ENCODE assay signal across 9 mouse cellular contexts in the genomic region with DNA sequence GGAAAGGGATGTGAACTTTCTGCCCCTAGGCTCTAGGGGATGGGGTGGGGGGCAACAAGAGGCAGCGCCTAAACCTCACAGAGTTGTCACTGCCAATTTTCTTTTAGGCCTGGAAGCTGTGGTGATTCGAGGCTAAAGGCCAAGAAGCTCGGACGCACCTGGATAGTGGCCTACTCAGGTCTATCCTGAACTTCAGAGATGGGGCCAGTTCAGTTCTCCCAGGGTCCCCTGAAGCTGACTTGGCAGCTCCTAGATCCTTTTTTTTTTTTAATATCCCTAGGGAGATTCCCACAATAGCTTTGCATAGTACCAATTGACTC. TPM values are rescaled to one million over a fixed set of nuclear protein-coding genes. Genes with fewer than 3 reads are reported as not detected.
DNase-seq lines count a peak whose midpoint lies in the region; ATAC-seq and TF ChIP-seq lines count a peak whose summit lies in the region.
"Had no signal": no experiment of that assay in that cellular context is flagged by ENCODE, and none has a peak within 500 bp of the region (broad histone marks: within the 10 kb centered on the region; RNA-seq: fewer than 3 reads in every experiment).

No protein-coding gene starts in this region.

- H3K4me2 ChIP-seq in lung, postnatal 0 days (replicated peaks; ENCODE audit: low read depth, low read length), result peak overlapping the region; percentile 93
- H3K4me2 ChIP-seq in forebrain, embryonic 12.5 days, result peak overlapping the region; percentile 96
- peak overlapping the region; percentile 93 for H3K4me2 ChIP-seq in limb, embryonic 12.5 days

- no peak for TF ChIP-seq EP300 in lung, postnatal 0 days (IDR thresholded peaks at IDR 0.05)

- ATAC-seq in lung, postnatal 0 days, result no peak
- ATAC-seq in forebrain, embryonic 12.5 days (ENCODE audit: low FRiP score), result no peak
- peak; percentile 57 for ATAC-seq in limb, embryonic 12.5 days (ENCODE audit: insufficient number of reproducible peaks, insufficient read depth, low FRiP score, low TSS enrichment, low read depth)

- no peak overlapping the region for H3K9ac ChIP-seq in lung, postnatal 0 days (replicated peaks; ENCODE audit: low read depth)
- H3K9ac ChIP-seq in forebrain, embryonic 12.5 days, result peak overlapping the region; percentile 78
- peak overlapping the region; percentile 71 for H3K9ac ChIP-seq in limb, embryonic 12.5 days (replicated peaks)

- TF ChIP-seq POLR2A in olfactory bulb, adult 2 months (IDR thresholded peaks at IDR 0.05; ENCODE audit: insufficient read depth, low read depth, low read length), result no peak

- WGBS in lung, postnatal 0 days, result 48% methylated on average over 4 of the region's 4 CpGs
- WGBS in forebrain, embryonic 12.5 days, result 13% methylated on average over 4 of the region's 4 CpGs
- WGBS in limb, embryonic 12.5 days, result 23% methylated on average over 4 of the region's 4 CpGs
- WGBS in olfactory bulb, adult 2 months, result 80% methylated on average over 4 of the region's 4 CpGs

- no peaks in the 10 kb centered on the region for H3K36me3 ChIP-seq in lung, postnatal 0 days (ENCODE audit: insufficient read depth, low read length)
- H3K36me3 ChIP-seq in forebrain, embryonic 12.5 days (replicated peaks), result no peaks in the 10 kb centered on the region
- no peaks in the 10 kb centered on the region for H3K36me3 ChIP-seq in limb, embryonic 12.5 days

- no peak overlapping the region for H3K27ac ChIP-seq in lung, postnatal 0 days (ENCODE audit: low read length)
- peak overlapping the region; percentile 83 for H3K27ac ChIP-seq in forebrain, embryonic 12.5 days
- peak overlapping the region; percentile 78 for H3K27ac ChIP-seq in limb, embryonic 12.5 days
- H3K27ac ChIP-seq in olfactory bulb, adult 2 months (ENCODE audit: insufficient read depth, low read depth, low read length), result no peak overlapping the region

- peaks cover 12% of the 10 kb centered on the region for H3K4me1 ChIP-seq in lung, postnatal 0 days (ENCODE audit: insufficient read depth, low read depth, low read length)
- H3K4me1 ChIP-seq in forebrain, embryonic 12.5 days, result peaks cover 57% of the 10 kb centered on the region
- peaks cover 49% of the 10 kb centered on the region for H3K4me1 ChIP-seq in limb, embryonic 12.5 days (replicated peaks)
- H3K4me1 ChIP-seq in olfactory bulb, adult 2 months (ENCODE audit: control insufficient read depth, insufficient read depth, low read length), result peaks cover 23% of the 10 kb centered on the region

- H3K4me3 ChIP-seq in lung, postnatal 0 days (ENCODE audit: low read depth, low read length), result peak overlapping the region; percentile 68
- H3K4me3 ChIP-seq in forebrain, embryonic 12.5 days (replicated peaks), result peak overlapping the region; percentile 69
- peak overlapping the region; percentile 69 for H3K4me3 ChIP-seq in limb, embryonic 12.5 days (replicated peaks)
- peak overlapping the region; percentile 43; the same call in 1 of the 2 replicates for H3K4me3 ChIP-seq in olfactory bulb, adult 2 months (ENCODE audit: insufficient read depth, low read depth, low read length)

- H3K27me3 ChIP-seq in lung, postnatal 0 days (replicated peaks; ENCODE audit: insufficient read depth, low read length), result peaks cover 54% of the 10 kb centered on the region
- H3K27me3 ChIP-seq in forebrain, embryonic 12.5 days, result peaks cover 93% of the 10 kb centered on the region
- peaks cover 95% of the 10 kb centered on the region for H3K27me3 ChIP-seq in limb, embryonic 12.5 days

- DNase-seq in lung, postnatal 0 days (ENCODE audit: low spot score), result no peak
- DNase-seq in lung, adult 18-20 months, result no peak
- no peak for DNase-seq in adrenal gland, adult 2 months
- DNase-seq in right cerebral cortex, postnatal 4 days, result no peak
- no peak for DNase-seq in embryo, embryonic 11 days
- DNase-seq: adrenal gland, adult 8-10 months had no signal

- no peak for TF ChIP-seq CTCF in lung, postnatal 0 days (IDR thresholded peaks at IDR 0.05)
- TF ChIP-seq CTCF in olfactory bulb, adult 2 months (IDR thresholded peaks at IDR 0.05; ENCODE audit: insufficient read depth, low read depth, low read length), result no peak

- H3K9me3 ChIP-seq in lung, postnatal 0 days (ENCODE audit: low read length), result no peaks in the 10 kb centered on the region
- H3K9me3 ChIP-seq in forebrain, embryonic 12.5 days, result no peaks in the 10 kb centered on the region
- no peaks in the 10 kb centered on the region for H3K9me3 ChIP-seq in limb, embryonic 12.5 days

RNA-seq across cellular contexts. Expression of gene Ntn1, which starts 13.2 kb away (rescaled TPM):
- polyA plus RNA-seq in lung, postnatal 0 days (2015; fragmentation: Nextera tagmentation; extraction: Ambion mirVana), result 7.0 and 7.2 TPM in 2 replicates
- polyA plus RNA-seq in forebrain, embryonic 12.5 days (2016; fragmentation: Nextera tagmentation; extraction: Ambion mirVana), result 14.2 and 18.1 TPM in 2 replicates
- 10.2 and 14.2 TPM in 2 replicates for polyA plus RNA-seq in limb, embryonic 12.5 days (2016; fragmentation: Nextera tagmentation; extraction: Ambion mirVana)
- polyA plus RNA-seq in olfactory bulb, adult 2 months (2012; ENCODE audit: insufficient read depth, insufficient read length, low replicate concordance, missing spikeins), result not detected in 2 replicates
- total RNA-seq in adrenal gland, adult 2 months (2021), result 10 to 100 TPM in 1 of 2 experiments, 1 to 10 TPM in 1; 9.9 to 16.1 TPM
- polyA plus RNA-seq in adrenal gland, adult 2 months (2012; rRNA removed), result 16.0 and 19.9 TPM in 2 replicates

RNA-seq across cellular contexts. Expression of gene Pik3r5, which starts 44.5 kb away (rescaled TPM):
- polyA plus RNA-seq in lung, postnatal 0 days (2015; fragmentation: Nextera tagmentation; extraction: Ambion mirVana), result 1.1 and 1.2 TPM in 2 replicates
- polyA plus RNA-seq in forebrain, embryonic 12.5 days (2016; fragmentation: Nextera tagmentation; extraction: Ambion mirVana), result 0.24 and 0.29 TPM in 2 replicates
- polyA plus RNA-seq in limb, embryonic 12.5 days (2016; fragmentation: Nextera tagmentation; extraction: Ambion mirVana), result 0.25 and 0.58 TPM in 2 replicates
- polyA plus RNA-seq in olfactory bulb, adult 2 months (2012; ENCODE audit: insufficient read depth, insufficient read length, low replicate concordance, missing spikeins), result not detected in 2 replicates
- 1 to 10 TPM; 1.4 to 3.2 TPM for total RNA-seq in adrenal gland, adult 2 months (2021)
- 1.6 TPM in 2 replicates for polyA plus RNA-seq in adrenal gland, adult 2 months (2012; rRNA removed)

Comparison
In these comparisons a context has a peak if more than half of its experiments do, and no peak if none do; other contexts are left out.
1. H3K27ac ChIP-seq: peak in forebrain, embryonic 12.5 days (single experiment) and limb, embryonic 12.5 days (single experiment); none in lung, postnatal 0 days (single experiment) and olfactory bulb, adult 2 months (single experiment).
2. Peak in every context shown above with its lines, with median percentiles within 50 percentile points of each other: H3K4me2 ChIP-seq and H3K4me3 ChIP-seq.